Mouse (Mus musculus) cerebellum, postnatal 36 days (tissue): ENCODE measurements around the gene Whrn.

ENCODE experiments used
- DNase-seq, 2 experiments: peaks; one replicate each; pipeline ENCODE4 v3.0.0; 2021 to 2022; ENCODE audit warnings: mixed read lengths in 2 of 2

Whrn gene

DNA sequence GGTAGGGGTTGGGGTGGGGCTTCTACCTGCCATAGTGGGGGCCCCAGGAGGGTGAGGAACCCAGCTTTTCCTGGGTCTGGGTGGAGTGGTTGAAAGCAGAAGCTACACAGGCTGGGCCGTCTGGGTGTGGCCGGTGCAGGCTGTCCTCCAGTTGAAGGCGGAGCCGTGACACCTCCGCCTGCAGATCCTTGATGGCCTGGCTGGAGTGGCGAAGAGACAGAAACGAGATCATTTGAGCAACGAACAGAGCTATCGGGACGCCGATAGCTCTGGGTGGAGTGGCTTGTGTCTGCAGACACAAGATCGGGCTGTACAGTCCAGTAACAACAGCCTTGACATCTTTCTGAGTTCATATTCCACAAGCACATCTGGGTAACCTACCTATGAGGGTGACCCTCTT lies 121.5 kb downstream of the Whrn start:
- DNase-seq, result no peak

DNA sequence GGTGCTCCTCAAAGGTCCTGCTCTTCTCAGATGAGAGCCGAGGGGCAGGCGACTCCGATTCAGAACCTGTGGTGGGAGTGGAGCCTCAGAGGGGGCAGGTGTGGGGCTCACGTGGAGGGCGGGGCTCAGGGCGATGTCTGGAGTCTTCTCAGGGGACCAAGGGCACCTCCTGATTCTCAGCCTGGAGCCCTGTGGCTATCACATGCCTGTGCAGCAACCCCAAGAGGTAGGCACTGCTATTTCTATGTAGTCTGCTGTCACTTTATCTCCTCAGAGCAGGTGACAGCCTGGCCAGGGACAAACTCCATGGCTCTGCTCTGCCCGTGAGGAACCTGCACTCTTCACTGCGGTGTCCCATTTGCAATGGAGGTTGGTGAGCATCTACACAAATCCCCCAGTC lies 122.4 kb downstream of the Whrn start:
- DNase-seq, result no peak

- DNase-seq, result no peak
Observed at GRCm38 (mm10) chr4:63371890-63372289, 123.9 kb downstream of the Whrn start.

DNA sequence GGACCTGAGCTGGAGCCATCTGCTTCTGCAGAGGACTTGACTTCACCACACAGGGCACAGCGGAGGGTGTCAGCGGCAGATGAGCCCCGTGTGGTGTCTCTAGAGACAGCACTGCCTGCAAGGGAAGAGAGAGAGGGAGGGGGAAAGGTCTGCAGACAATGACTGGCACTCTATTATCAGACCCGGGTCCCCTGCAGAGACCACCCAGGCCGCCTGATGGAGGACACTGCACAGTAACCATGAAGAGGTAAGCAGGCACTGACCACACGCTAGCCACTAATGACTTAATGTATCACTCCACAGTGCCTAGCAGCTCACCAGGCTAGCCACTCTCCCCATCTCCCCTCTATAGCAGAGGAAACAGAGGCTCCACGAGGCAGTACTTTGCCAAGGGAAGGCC lies 124.9 kb downstream of the Whrn start:
- DNase-seq, result no peak

DNA sequence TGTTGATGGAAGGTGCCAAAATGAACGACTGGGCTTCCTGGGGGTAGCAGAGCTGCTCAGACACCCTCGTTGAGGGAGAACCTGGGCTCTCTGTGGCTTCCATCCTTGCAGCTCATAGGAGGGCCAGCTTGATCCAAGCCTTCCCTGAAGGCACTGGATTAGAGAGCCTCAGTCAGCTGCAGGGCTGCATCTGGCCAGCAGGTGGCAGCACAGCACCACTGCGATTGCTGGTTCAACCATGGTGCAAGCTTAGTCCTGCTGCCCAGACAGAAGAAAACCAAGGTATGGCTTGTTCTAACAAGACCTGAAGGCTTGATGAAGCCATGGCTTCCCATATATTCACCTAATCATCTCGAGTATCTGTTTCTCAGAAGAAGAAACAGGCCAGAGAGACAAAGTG lies 127.2 kb downstream of the Whrn start:
- DNase-seq, result peak; percentile 79 to 83
